Mouse (Mus musculus) thymus, postnatal 25 days (tissue): Measurements from ENCODE around the gene Pgls.
A peak's percentile ranks its signal among the peaks of the same experiment; 100 is the strongest.

Experiments
- DNase-seq: peaks from one replicate; pipeline ENCODE4 v3.0.0; 2022

The Pgls gene

DNA sequence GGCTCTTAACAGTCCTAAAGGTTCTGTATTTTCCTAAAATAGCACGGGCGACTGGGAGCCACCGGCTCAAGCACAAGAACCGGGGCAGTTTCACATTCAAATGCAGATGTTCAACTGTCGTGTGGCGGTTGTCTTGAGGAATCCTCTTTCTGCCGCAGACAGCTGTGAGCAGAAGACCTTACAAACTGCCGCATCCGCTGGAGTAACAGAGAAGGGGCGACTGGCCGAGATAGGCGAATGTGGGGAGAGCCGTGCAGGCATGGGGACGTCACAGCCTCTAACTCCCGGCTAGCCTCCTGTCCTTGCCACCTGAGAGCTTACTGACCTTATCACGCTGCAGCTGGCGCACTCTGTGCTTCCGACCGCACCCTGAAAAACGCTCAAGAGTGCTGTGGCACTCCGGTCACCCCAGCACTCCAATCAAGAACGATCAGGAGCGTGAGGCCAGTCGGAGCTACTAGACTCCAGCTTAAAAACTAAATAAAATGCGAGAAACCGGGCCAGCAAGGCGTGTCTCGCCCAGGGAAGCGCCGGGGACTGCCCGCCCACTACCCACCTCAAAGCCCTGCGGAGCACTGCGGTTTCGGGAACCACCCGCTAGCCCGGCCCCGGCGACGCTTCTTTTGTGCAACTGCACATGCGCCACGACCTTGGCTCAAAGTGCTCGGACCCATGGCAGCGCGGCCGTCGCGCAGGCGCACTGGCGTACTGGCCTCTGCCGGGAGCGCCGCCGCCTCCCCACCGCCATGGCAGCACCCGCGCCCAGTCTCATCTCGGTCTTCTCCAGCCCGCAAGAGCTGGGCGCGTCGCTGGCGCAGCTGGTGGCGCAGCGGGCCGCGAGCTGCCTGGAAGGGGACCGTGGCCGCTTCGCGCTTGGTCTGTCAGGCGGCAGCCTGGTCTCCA, at the start of gene Pgls:
TSS of gene Pgls (plus strand) at position 706 of the 903 bp plus-strand sequence.
- DNase-seq, result peak; percentile 96

- DNase-seq, result peak; percentile 93
Measured at GRCm38 (mm10) chr8:71542632-71543343, 49.2 kb upstream of the Pgls start, which contains the start of gene Mvb12a. Gene Mvb12a (plus strand): TSS chr8:71542922.

DNA sequence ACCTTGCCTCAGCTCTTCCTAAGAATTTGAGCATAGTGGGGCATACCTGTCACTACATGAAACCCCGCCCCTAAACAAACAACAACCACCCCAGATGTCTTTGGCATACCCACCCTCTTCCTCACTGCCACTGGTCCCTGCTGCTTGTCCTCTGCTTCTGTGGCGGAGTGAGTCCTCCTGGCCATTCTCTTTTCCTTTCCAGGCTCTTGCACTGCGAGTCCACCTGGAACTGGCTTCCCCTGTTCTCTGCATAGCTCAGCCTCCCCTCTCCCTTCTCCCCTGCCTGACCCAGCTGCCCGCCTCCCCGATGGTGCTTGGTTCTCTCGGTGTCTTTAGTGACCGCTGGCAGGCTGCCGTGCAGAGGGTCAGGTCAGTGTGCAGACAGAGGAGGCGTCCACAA, 48.2 kb upstream of the Pgls start:
- DNase-seq, result no peak

GRCm38 (mm10) chr8:71545053-71545452, 46.9 kb upstream of the Pgls start:
- no peak for DNase-seq

DNA sequence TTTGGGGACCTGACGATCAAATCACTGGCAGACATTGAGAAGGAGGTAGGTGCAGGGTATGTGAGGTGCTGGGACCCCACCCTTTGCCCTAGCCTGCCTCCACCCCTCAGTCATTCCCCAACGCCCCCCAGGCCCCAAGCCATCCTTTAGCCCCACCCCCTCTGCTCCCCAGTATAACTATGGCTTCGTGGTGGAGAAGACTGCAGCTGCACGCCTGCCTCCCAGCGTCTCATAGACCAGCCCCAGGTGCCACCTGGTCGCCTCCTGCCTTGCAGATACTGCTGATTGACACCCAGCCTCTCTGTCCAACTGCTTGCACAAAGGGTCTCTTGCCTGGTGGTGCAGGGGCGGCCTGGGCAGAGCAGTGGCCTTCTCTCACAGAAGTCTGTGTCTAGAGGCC, 44.4 kb upstream of the Pgls start:
- peak; percentile 73 for DNase-seq

GRCm38 (mm10) chr8:71550754-71551153, 41.2 kb upstream of the Pgls start:
- peak; percentile 46 for DNase-seq

- no peak for DNase-seq
Measured at GRCm38 (mm10) chr8:71552770-71553169, 39.2 kb upstream of the Pgls start.

DNA sequence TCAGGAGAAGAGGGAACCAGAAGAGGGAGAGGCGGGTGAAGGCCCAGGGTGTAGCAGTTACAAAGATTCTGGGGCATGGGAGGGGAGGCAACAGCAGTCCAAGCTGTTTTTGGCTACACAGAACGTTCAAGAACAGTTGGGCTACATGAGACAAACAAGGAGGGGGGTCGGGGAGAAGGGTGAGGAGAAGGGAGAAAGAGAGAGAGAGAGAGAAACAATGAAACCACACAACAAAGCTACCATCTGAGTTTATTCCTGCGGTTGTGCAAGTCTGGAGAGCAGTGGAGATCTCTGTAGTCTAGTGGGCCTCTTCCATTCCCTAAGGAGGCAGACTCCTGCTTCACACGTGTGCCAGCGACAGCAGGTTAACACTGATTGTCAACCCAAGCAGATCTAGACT, 38.0 kb upstream of the Pgls start:
- no peak for DNase-seq

GRCm38 (mm10) chr8:71554644-71555043, 37.3 kb upstream of the Pgls start:
- DNase-seq, result no peak

DNA sequence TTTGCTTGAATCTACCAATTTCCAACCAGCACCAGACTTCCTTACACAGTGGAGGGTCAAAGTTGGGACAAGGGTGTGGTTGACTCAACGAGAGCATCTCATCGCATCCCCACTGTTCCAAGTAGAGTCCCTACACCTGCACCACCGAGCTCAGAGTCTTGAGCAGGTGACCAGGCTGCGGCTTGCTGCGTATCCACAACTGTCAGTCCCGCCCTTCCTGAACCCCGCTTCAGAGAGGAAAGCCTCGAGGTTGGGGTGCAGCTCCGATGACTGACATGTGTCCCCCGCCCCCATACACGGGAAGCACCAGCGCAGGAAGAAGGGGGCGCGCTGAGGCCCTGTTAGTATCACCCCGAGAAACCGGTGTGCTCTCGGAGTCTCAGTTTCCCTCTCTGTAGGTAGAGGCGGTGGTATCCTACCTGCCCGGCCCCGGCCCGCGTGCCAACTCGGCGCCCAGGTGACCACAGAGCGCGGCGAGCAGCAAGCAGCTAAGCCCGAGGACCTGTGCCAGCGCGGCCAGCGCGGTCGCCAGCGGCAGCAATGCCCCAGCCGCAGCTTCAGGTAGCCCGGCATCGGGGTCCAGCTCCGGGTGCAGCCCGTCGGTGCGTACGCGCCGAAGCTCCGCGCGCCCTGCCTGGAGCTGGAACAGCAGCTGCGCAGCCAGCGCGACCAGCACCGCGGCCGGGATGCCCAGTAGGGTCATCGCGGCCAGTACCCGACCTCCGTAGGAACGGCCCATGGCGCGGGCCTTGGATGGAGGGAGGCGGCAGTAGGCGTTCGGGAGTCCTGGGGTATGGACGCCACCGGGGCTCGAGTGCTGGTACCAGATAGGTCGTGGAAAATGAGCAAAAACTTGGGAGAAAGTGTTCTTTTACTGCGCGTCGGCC, 33.7 kb upstream of the Pgls start, which contains the start of gene Tmem221:
TSS of gene Tmem221 (minus strand) at position 801 of the 887 bp plus-strand sequence.
- peak; percentile 79 for DNase-seq

DNA sequence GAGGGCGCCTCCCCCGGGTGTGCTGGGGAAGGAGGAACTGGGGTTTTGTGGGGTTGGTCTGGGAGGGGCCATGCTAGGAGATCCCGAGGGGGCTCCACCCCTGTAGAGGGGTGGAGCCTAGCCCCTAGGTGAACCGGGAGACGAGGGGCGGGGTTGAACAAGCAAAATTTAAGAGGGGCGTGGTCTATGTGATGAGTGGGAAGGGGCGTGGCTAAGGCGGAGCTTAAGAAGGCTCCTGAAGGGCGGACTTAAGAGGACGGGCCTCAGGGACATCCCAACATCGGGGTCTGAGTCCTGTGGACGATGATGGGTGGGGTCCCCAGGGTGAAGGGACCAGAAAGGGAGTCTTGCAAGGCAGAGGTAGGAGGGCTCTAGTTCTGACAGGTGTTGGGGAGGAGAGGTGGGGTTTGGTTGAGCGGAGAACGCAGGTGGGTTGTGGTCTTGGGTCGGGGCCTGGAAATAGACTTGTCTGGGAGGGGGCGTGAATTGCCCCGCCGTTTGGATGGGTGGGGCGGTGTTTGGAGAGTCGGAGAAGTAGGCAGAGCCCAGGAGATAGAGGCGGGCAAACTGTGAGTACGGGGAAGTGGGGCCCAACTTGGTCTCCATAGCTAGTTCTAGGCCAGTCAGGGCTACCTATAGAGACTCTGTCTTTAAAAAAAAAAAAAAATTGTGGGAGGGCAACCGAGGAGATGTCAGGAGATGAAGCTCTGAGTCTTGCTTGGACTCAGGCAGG, 32.9 kb upstream of the Pgls start:
- DNase-seq, result peak; percentile 87

DNA sequence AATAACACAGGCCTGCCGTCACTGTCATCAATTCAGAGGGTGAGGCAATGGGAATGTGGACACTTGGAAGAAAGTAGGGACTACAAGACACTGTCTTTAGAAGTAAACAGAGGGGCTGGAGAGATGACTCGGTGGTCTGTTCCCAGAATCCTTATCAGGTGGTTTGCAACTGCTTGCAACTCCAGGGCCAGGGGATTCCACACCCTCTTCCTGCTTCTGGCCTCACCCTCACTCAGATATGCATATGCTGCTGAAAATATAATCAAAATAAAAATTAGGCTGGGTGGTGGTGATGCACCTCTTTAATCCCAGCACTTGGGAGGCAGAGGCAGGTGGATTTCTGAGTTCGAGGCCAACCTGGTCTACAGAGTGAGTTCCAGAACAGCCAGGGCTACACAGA, 31.9 kb upstream of the Pgls start:
- no peak for DNase-seq

DNA sequence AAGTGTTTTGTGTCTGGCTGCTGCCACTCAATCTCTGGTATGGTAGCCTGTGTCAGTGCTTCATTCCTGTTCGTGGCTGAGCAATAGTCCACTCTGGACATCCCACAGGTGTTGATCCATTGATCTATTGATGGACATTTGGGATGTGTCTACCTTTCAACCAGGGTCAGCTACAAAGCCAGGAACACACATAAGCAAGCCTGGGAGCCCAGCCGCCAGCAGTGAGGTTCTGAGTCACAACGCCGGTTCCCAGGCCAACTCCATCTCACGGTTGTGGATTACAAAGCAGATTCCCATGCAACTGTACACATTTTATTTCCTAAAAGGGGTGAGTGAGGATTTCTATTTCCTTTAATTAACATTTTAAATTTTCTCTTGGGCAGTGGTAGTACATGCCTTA, 31.2 kb upstream of the Pgls start:
- no peak for DNase-seq

GRCm38 (mm10) chr8:71561401-71561800, 30.6 kb upstream of the Pgls start:
- peak; percentile 79 for DNase-seq

DNA sequence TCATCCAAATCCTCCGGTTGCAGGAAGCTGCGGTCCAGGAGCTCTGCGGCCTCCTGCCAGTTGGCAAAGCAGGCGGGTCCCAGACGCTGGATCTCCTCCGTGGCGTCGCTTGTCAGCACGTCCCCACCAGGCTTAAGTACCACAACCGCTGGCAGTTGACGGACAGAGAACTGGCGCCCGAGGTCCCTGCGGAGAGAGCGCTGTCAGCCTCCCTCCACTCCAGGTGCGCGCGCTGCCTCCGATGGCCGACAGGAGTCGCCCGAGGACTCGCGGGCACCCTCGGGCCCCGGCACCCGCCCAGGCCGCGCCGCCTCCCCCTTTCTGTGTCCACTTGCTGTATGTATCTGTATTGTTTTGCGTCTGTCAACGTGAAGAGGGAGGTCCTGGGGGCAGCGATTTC, 29.2 kb upstream of the Pgls start:
- DNase-seq, result peak; percentile 88

- DNase-seq, result peak; percentile 16
Measured at GRCm38 (mm10) chr8:71563992-71564391, 28.0 kb upstream of the Pgls start.

DNA sequence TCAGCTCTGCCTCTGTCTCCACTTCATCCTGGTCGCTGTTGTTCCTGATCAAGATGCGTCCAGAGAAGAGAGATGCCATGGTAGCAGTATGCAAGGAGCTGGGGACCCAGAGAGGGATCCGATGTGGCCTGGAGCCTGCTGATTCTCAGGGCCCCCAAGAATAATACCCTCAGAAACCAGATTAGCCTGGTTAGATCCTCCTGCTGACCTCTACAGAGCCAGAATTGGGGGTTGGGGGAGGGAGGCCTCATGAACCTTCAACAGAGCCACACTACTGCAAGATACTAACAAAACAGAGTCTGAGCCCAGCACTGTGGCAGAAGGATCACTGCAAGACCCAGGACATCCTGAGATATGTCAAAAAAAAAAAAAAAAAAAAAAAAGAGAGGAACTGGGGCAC, 25.5 kb upstream of the Pgls start, which contains the start of gene Nxnl1:
TSS of gene Nxnl1 (minus strand) at position 101 of the 400 bp plus-strand sequence.
- no peak for DNase-seq

DNA sequence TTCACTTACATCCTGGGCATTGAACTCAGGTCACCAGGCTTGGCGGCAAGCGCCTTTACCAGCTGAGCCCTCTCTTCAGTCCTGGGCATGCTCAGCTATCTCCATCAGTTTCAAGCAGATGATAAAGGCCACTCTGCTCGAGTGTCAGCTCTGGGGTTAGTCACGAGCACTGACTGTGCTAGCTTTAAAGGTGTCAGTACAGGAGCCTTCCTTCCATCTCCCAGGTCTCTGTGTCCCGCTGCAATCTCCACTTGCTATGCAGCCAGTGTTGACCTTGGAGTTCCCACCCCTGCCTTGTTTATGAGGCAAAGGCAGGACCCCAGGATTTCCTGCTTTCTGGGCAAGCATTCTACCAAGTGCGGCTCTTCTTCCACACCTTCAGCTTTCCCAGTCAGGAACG, 24.4 kb upstream of the Pgls start:
- DNase-seq, result no peak

- no peak for DNase-seq
Measured at GRCm38 (mm10) chr8:71568387-71568937, 23.5 kb upstream of the Pgls start, which contains the start of gene Slc27a1. Gene Slc27a1 (plus strand): TSS chr8:71568882.

GRCm38 (mm10) chr8:71568941-71569340, 23.0 kb upstream of the Pgls start:
- DNase-seq, result no peak
